Mouse (Mus musculus): Measurements from ENCODE around the gene Ints3. TPM values are rescaled to one million over a fixed set of nuclear protein-coding genes. Genes with fewer than 3 reads are reported as not detected.

Ints3 gene
- total and polyA plus RNA-seq, 2 experiments from 2014 or later = 22.3 to 61.8 TPM

GRCm38 (mm10) chr3:90378496-90378895 lies 54.9 kb downstream of the Ints3 start:
- no peak for TF ChIP-seq CTCF (IDR thresholded peaks at IDR 0.05)
- no peak for ATAC-seq (ENCODE audit: low FRiP score)

GRCm38 (mm10) chr3:90376247-90376585 lies 57.2 kb downstream of the Ints3 start:
- ATAC-seq (ENCODE audit: low FRiP score) (no peak), DNase-seq (ENCODE audit: low spot score) (no peak)
- TF ChIP-seq CTCF (IDR thresholded peaks at IDR 0.05) = no peak
- H3K4me2 ChIP-seq (ENCODE audit: low read depth, low read length, poor library complexity, severe bottlenecking) = no peak overlapping the region
- H3K4me1 ChIP-seq (ENCODE audit: insufficient read depth, low read length) = no peaks in the 10 kb centered on the region
- H3K9ac ChIP-seq (replicated peaks; ENCODE audit: low read length, poor library complexity, severe bottlenecking) = no peak overlapping the region
- no peak overlapping the region for H3K27ac ChIP-seq (ENCODE audit: low read depth, low read length)
- H3K4me3 ChIP-seq (ENCODE audit: low read depth, low read length) = no peak overlapping the region
- H3K9me3 ChIP-seq (ENCODE audit: low read length) = no peaks in the 10 kb centered on the region
- H3K36me3 ChIP-seq (ENCODE audit: insufficient read depth, low read length) = no peaks in the 10 kb centered on the region
- H3K27me3 ChIP-seq (ENCODE audit: insufficient read depth, low read length) = no peaks in the 10 kb centered on the region
- whole genome bisulfite sequencing = 40% methylated on average over 1 of the region's 1 CpGs

More at GRCm38 (mm10) chr3:90378496-90378895, 54.9 kb downstream of the Ints3 start:
- no peak for DNase-seq (ENCODE audit: low spot score)
- Histone ChIP-seq H3K36me3 (ENCODE audit: insufficient read depth, low read length) (no peaks in the 10 kb centered on the region), H3K9ac (replicated peaks; ENCODE audit: low read length, poor library complexity, severe bottlenecking) (no peak overlapping the region), H3K4me1 (ENCODE audit: insufficient read depth, low read length) (no peaks in the 10 kb centered on the region), H3K27me3 (ENCODE audit: insufficient read depth, low read length) (no peaks in the 10 kb centered on the region), H3K4me2 (ENCODE audit: low read depth, low read length, poor library complexity, severe bottlenecking) (no peak overlapping the region), H3K4me3 (ENCODE audit: low read depth, low read length) (no peak overlapping the region), H3K9me3 (ENCODE audit: low read length) (no peaks in the 10 kb centered on the region), H3K27ac (ENCODE audit: low read depth, low read length) (no peak overlapping the region)
- 81% methylated on average over 5 of the region's 5 CpGs for WGBS

GRCm38 (mm10) chr3:90375562-90376246 lies 57.7 kb downstream of the Ints3 start:
- ATAC-seq (ENCODE audit: low FRiP score) = no peak
- WGBS = 22% methylated on average over 3 of the region's 3 CpGs
- H3K9ac ChIP-seq (replicated peaks; ENCODE audit: low read length, poor library complexity, severe bottlenecking) = no peak overlapping the region

GRCm38 (mm10) chr3:90374368-90374767 lies 59.1 kb downstream of the Ints3 start:
- 90% methylated on average over 4 of the region's 4 CpGs for WGBS
- no peak overlapping the region for H3K4me2 ChIP-seq (ENCODE audit: low read depth, low read length, poor library complexity, severe bottlenecking)
- ATAC-seq (ENCODE audit: low FRiP score) = no peak

More at GRCm38 (mm10) chr3:90375562-90376246, 57.7 kb downstream of the Ints3 start:
- H3K4me1 ChIP-seq (ENCODE audit: insufficient read depth, low read length) = no peaks in the 10 kb centered on the region
- no peak overlapping the region for H3K4me2 ChIP-seq (ENCODE audit: low read depth, low read length, poor library complexity, severe bottlenecking)
- no peak overlapping the region for H3K4me3 ChIP-seq (ENCODE audit: low read depth, low read length)
- H3K27ac ChIP-seq (ENCODE audit: low read depth, low read length) = no peak overlapping the region
- no peak for TF ChIP-seq CTCF (IDR thresholded peaks at IDR 0.05)
- H3K9me3 ChIP-seq (ENCODE audit: low read length) = no peaks in the 10 kb centered on the region
- H3K27me3 ChIP-seq (ENCODE audit: insufficient read depth, low read length) = no peaks in the 10 kb centered on the region
- no peak for DNase-seq (ENCODE audit: low spot score)
- H3K36me3 ChIP-seq (ENCODE audit: insufficient read depth, low read length) = no peaks in the 10 kb centered on the region

GRCm38 (mm10) chr3:90373432-90374028 lies 59.9 kb downstream of the Ints3 start:
- H3K36me3 ChIP-seq (ENCODE audit: insufficient read depth, low read length) = no peaks in the 10 kb centered on the region
- DNase-seq (ENCODE audit: low spot score) (peak; percentile 93), ATAC-seq (ENCODE audit: low FRiP score) (peak; percentile 56; the same call in 1 of the 2 replicates)

More at GRCm38 (mm10) chr3:90374368-90374767, 59.1 kb downstream of the Ints3 start:
- Histone ChIP-seq H3K9ac (replicated peaks; ENCODE audit: low read length, poor library complexity, severe bottlenecking) (no peak overlapping the region), H3K4me3 (ENCODE audit: low read depth, low read length) (no peak overlapping the region), H3K27ac (ENCODE audit: low read depth, low read length) (no peak overlapping the region), H3K9me3 (ENCODE audit: low read length) (no peaks in the 10 kb centered on the region), H3K36me3 (ENCODE audit: insufficient read depth, low read length) (no peaks in the 10 kb centered on the region), H3K27me3 (ENCODE audit: insufficient read depth, low read length) (no peaks in the 10 kb centered on the region), H3K4me1 (ENCODE audit: insufficient read depth, low read length) (no peaks in the 10 kb centered on the region)
- TF ChIP-seq CTCF (IDR thresholded peaks at IDR 0.05) = no peak
- DNase-seq (ENCODE audit: low spot score) = no peak

GRCm38 (mm10) chr3:90372817-90373216 lies 60.6 kb downstream of the Ints3 start:
- Histone ChIP-seq H3K4me1 (ENCODE audit: insufficient read depth, low read length) (no peaks in the 10 kb centered on the region), H3K27ac (ENCODE audit: low read depth, low read length) (no peak overlapping the region), H3K4me2 (ENCODE audit: low read depth, low read length, poor library complexity, severe bottlenecking) (no peak overlapping the region), H3K36me3 (ENCODE audit: insufficient read depth, low read length) (no peaks in the 10 kb centered on the region), H3K27me3 (ENCODE audit: insufficient read depth, low read length) (no peaks in the 10 kb centered on the region), H3K9me3 (ENCODE audit: low read length) (no peaks in the 10 kb centered on the region), H3K9ac (replicated peaks; ENCODE audit: low read length, poor library complexity, severe bottlenecking) (no peak overlapping the region), H3K4me3 (ENCODE audit: low read depth, low read length) (no peak overlapping the region)
- ATAC-seq (ENCODE audit: low FRiP score) (no peak), DNase-seq (ENCODE audit: low spot score) (no peak)
- WGBS = 75% methylated on average over 5 of the region's 5 CpGs
- no peak; the same call in 1 of the 2 replicates for TF ChIP-seq CTCF (IDR thresholded peaks at IDR 0.05)

More at GRCm38 (mm10) chr3:90373432-90374028, 59.9 kb downstream of the Ints3 start:
- Histone ChIP-seq H3K9me3 (ENCODE audit: low read length) (no peaks in the 10 kb centered on the region), H3K9ac (replicated peaks; ENCODE audit: low read length, poor library complexity, severe bottlenecking) (no peak overlapping the region), H3K27ac (ENCODE audit: low read depth, low read length) (no peak overlapping the region), H3K4me1 (ENCODE audit: insufficient read depth, low read length) (no peaks in the 10 kb centered on the region), H3K27me3 (ENCODE audit: insufficient read depth, low read length) (no peaks in the 10 kb centered on the region), H3K4me3 (ENCODE audit: low read depth, low read length) (no peak overlapping the region), H3K4me2 (ENCODE audit: low read depth, low read length, poor library complexity, severe bottlenecking) (no peak overlapping the region)
- WGBS = 22% methylated on average over 4 of the region's 4 CpGs
- peak; percentile 88 for TF ChIP-seq CTCF (IDR thresholded peaks at IDR 0.05)

Data from midbrain, postnatal 0 days (tissue).